Mouse (Mus musculus) bone marrow macrophage, adult 2 months (primary cell): ENCODE data around the gene Tnfaip2.

ENCODE experiments used
- CTCF ChIP-seq: IDR thresholded peaks from 2 replicates; pipeline ENCODE4 v1.5.1; 2012; ENCODE audit warnings: low read depth, mild to moderate bottlenecking, low read length, moderate library complexity
- POLR2A ChIP-seq: IDR thresholded peaks from 2 replicates; pipeline ENCODE4 v1.6.1; 2012; ENCODE audit warnings: mild to moderate bottlenecking, low read depth, low read length, borderline replicate concordance

DNA sequence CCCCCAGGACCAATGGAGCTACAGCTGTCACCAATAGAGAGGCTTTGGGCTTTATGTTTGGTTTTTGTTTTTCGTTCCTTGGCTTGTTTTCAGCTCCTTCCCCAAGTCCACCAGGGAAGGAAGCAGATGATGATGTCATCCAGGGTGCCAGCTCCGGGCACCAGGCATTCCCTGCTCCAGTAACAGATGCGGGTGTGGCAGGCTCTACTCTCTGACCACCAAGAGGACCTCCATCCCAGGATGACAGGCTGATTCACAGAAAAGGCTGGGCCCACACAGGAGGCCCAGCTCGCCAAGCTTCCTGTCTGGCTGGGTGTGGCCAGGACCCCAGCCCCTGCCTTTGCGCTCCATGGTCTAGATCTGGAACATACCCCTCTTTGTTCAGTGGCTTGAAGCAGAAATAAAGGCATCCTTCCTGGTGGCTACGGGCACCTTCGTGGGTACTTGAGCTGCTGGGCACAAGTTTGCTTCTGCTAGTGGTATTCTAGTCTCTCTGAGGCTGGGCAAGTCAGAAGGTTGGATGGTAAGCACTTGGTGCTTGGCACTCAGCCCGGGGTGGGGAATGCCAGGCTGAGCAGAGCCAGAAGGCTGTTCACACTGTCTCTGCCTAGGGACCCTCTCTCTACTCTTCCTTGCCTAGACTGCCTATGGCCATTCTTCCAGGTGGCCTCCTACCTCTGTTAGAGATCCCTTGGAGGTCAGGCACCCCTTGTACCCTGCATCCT is 30.5 kb upstream of the Tnfaip2 start:
- TF ChIP-seq CTCF: no peak
- TF ChIP-seq POLR2A: no peak
